Mouse (Mus musculus) right cerebral cortex, postnatal 10 days (tissue): ENCODE data around the gene Mvp.

Source experiments
- DNase-seq, 2 experiments: peaks; one replicate each; pipeline ENCODE4 v3.0.0; 2021; ENCODE audit warnings: low spot score in 2 of 2

The Mvp gene

GRCm38 (mm10) chr7:127019306-127019960, 5.0 kb upstream of the Mvp start:
- DNase-seq: no peak

GRCm38 (mm10) chr7:127018416-127019305, 4.2 kb upstream of the Mvp start:
- DNase-seq: peak in 1 of 2 experiments; percentile 34

GRCm38 (mm10) chr7:127017950-127018345, 3.5 kb upstream of the Mvp start:
- DNase-seq: no peak

GRCm38 (mm10) chr7:127016971-127017949, 2.8 kb upstream of the Mvp start, which contains the start of gene Pagr1a:
TSS of gene Pagr1a (minus strand) at chr7:127017352.
- DNase-seq: peak; percentile 98 to 99

GRCm38 (mm10) chr7:127016486-127016938, 2.1 kb upstream of the Mvp start:
- peak; percentile 70 to 75 for DNase-seq

GRCm38 (mm10) chr7:127016481-127016485, 1.9 kb upstream of the Mvp start, which contains the start of gene Pagr1b:
TSS of gene Pagr1b (minus strand) at chr7:127016484.
- no peak for DNase-seq

- no peak for DNase-seq
Observed at GRCm38 (mm10) chr7:127016081-127016480, 1.7 kb upstream of the Mvp start.

- no peak for DNase-seq
Observed at GRCm38 (mm10) chr7:127014993-127015392, 572 bp upstream of the Mvp start.

- no peak for DNase-seq
Observed at GRCm38 (mm10) chr7:127013385-127013784, 1.0 kb downstream of the Mvp start.

GRCm38 (mm10) chr7:127012845-127013244, 1.6 kb downstream of the Mvp start:
- DNase-seq: no peak

- DNase-seq: no peak
Observed at GRCm38 (mm10) chr7:127012374-127012773, 2.0 kb downstream of the Mvp start.

- DNase-seq: no peak
Observed at GRCm38 (mm10) chr7:127011717-127012116, 2.7 kb downstream of the Mvp start.

GRCm38 (mm10) chr7:127011051-127011450, 3.4 kb downstream of the Mvp start:
- no peak for DNase-seq

GRCm38 (mm10) chr7:127009307-127010085, 4.9 kb downstream of the Mvp start:
- no peak for DNase-seq

- peak; percentile 69 to 82 for DNase-seq
Observed at GRCm38 (mm10) chr7:127008239-127009019, 6.0 kb downstream of the Mvp start.

- no peak for DNase-seq
Observed at GRCm38 (mm10) chr7:127007313-127008024, 7.0 kb downstream of the Mvp start.

- no peak for DNase-seq
Observed at GRCm38 (mm10) chr7:127004122-127004875, 10.1 kb downstream of the Mvp start.

GRCm38 (mm10) chr7:127003620-127004019, 10.8 kb downstream of the Mvp start:
- no peak for DNase-seq

GRCm38 (mm10) chr7:126999568-126999967, 14.9 kb downstream of the Mvp start:
- DNase-seq: no peak
